ENCODE assay signal across 9 mouse cellular contexts in genomic region chr3:96427311-96427710, GRCm38 (mm10). TPM values are rescaled to one million over a fixed set of nuclear protein-coding genes. Genes with fewer than 3 reads are reported as not detected.
DNase-seq lines count a peak whose midpoint lies in the region; ATAC-seq and TF ChIP-seq lines count a peak whose summit lies in the region.
"Had no signal": no experiment of that assay in that cellular context is flagged by ENCODE, and none has a peak within 500 bp of the region (broad histone marks: within the 10 kb centered on the region; RNA-seq: fewer than 3 reads in every experiment).

No protein-coding gene starts in this region.

- DNase-seq in heart, postnatal 10 days = no peak
- DNase-seq in 3134 (ENCODE audit: extremely low read depth, insufficient read length, low spot score) = peak; percentile 45
- DNase-seq in ZHBTc4 (ENCODE audit: low read depth, low spot score) = peak; percentile 74
- no peak for DNase-seq in limb, embryonic 11.5 days (ENCODE audit: low spot score)
- DNase-seq in gastrocnemius, postnatal 25 days = no peak
- DNase-seq in gastrocnemius, adult 2 months = no peak
- no peak for DNase-seq in adrenal gland, adult 8-10 months

- no peak overlapping the region for H3K27ac ChIP-seq in heart, embryonic 12.5 days (ENCODE audit: poor library complexity, severe bottlenecking)
- no peak overlapping the region for H3K27ac ChIP-seq in limb, embryonic 11.5 days (replicated peaks; ENCODE audit: low read depth, low read length)
- no peak overlapping the region for H3K27ac ChIP-seq in gastrocnemius, adult 2 months

- no peak overlapping the region for H3K9ac ChIP-seq in heart, embryonic 12.5 days
- no peak overlapping the region for H3K9ac ChIP-seq in limb, embryonic 11.5 days (ENCODE audit: low read length)

- no peaks in the 10 kb centered on the region for H3K36me3 ChIP-seq in heart, embryonic 12.5 days
- H3K36me3 ChIP-seq in limb, embryonic 11.5 days (ENCODE audit: control insufficient read depth, insufficient read depth, low read length) = no peaks in the 10 kb centered on the region

- peaks cover 4% of the 10 kb centered on the region; the same call in 1 of the 2 replicates for H3K4me1 ChIP-seq in heart, embryonic 12.5 days (replicated peaks)
- no peaks in the 10 kb centered on the region for H3K4me1 ChIP-seq in limb, embryonic 11.5 days (ENCODE audit: control insufficient read depth, insufficient read depth, low read length)

- H3K27me3 ChIP-seq in heart, embryonic 12.5 days (replicated peaks) = peaks cover 46% of the 10 kb centered on the region
- H3K27me3 ChIP-seq in limb, embryonic 11.5 days (ENCODE audit: control insufficient read depth, insufficient read depth, low read length) = no peaks in the 10 kb centered on the region

- no peak for TF ChIP-seq CTCF in gastrocnemius, adult 2 months (IDR thresholded peaks at IDR 0.05)

- H3K4me3 ChIP-seq in heart, embryonic 12.5 days = peak overlapping the region; percentile 31
- H3K4me3 ChIP-seq in limb, embryonic 11.5 days (ENCODE audit: low read depth, low read length) = no peak overlapping the region
- H3K4me3 ChIP-seq in gastrocnemius, adult 2 months = no peak overlapping the region

- no peak for ATAC-seq in heart, embryonic 12.5 days (ENCODE audit: insufficient number of reproducible peaks, low FRiP score)
- no peak for ATAC-seq in limb, embryonic 11.5 days (ENCODE audit: insufficient number of reproducible peaks, low FRiP score, low TSS enrichment, low read depth)
- ATAC-seq: midbrain, embryonic 16.5 days had no signal

- WGBS in heart, embryonic 12.5 days = 7% methylated on average over 4 of the region's 4 CpGs
- 6% methylated on average over 4 of the region's 4 CpGs for WGBS in limb, embryonic 11.5 days

- H3K4me2 ChIP-seq in heart, embryonic 12.5 days = peak overlapping the region; percentile 58
- peak overlapping the region; percentile 22; the same call in 1 of the 2 replicates for H3K4me2 ChIP-seq in limb, embryonic 11.5 days (ENCODE audit: low read depth, severe bottlenecking)

- no peaks in the 10 kb centered on the region for H3K9me3 ChIP-seq in heart, embryonic 12.5 days (replicated peaks)
- no peaks in the 10 kb centered on the region for H3K9me3 ChIP-seq in limb, embryonic 11.5 days (ENCODE audit: control insufficient read depth, low read length)

- intact Hi-C loops in heart, postnatal 10 days (cut with DNase I) = no loop called here
- intact Hi-C loops in gastrocnemius, adult 2 months (cut with DNase I) = no loop called here

RNA-seq across cellular contexts. Expression of gene BC107364, which starts 24.8 kb away (rescaled TPM):
- 0.72 and 0.87 TPM in 2 replicates for polyA plus RNA-seq in heart, embryonic 12.5 days (2016; fragmentation: Nextera tagmentation; extraction: Ambion mirVana)
- not detected for total RNA-seq in heart, postnatal 10 days (2021)
- not detected in 2 replicates for polyA plus RNA-seq in limb, embryonic 11.5 days (2014; fragmentation: Nextera tagmentation; extraction: Ambion mirVana)
- total RNA-seq in gastrocnemius, postnatal 25 days (2021) = not detected
- not detected for total RNA-seq in gastrocnemius, adult 2 months (2021)
- total RNA-seq in adrenal gland, adult 8-10 months (2022) = not detected
- polyA plus RNA-seq: midbrain, embryonic 16.5 days had no signal

Comparison
In these comparisons a context has a peak if more than half of its experiments do, and no peak if none do; other contexts are left out.
1. DNase-seq: peak in 3134 (single experiment) and ZHBTc4 (single experiment); none in heart, postnatal 10 days (0 of 2), limb, embryonic 11.5 days (single experiment), gastrocnemius, postnatal 25 days (single experiment), gastrocnemius, adult 2 months (single experiment) and adrenal gland, adult 8-10 months (single experiment).